Mouse (Mus musculus) embryo, embryonic 9.5 days (tissue): ENCODE data around the gene Tsen54.

Source experiments
- DNase-seq: peaks from one replicate; pipeline ENCODE4 v3.0.0-alpha.2; 2017; ENCODE audit errors: extremely low spot score

Tsen54 gene

DNA sequence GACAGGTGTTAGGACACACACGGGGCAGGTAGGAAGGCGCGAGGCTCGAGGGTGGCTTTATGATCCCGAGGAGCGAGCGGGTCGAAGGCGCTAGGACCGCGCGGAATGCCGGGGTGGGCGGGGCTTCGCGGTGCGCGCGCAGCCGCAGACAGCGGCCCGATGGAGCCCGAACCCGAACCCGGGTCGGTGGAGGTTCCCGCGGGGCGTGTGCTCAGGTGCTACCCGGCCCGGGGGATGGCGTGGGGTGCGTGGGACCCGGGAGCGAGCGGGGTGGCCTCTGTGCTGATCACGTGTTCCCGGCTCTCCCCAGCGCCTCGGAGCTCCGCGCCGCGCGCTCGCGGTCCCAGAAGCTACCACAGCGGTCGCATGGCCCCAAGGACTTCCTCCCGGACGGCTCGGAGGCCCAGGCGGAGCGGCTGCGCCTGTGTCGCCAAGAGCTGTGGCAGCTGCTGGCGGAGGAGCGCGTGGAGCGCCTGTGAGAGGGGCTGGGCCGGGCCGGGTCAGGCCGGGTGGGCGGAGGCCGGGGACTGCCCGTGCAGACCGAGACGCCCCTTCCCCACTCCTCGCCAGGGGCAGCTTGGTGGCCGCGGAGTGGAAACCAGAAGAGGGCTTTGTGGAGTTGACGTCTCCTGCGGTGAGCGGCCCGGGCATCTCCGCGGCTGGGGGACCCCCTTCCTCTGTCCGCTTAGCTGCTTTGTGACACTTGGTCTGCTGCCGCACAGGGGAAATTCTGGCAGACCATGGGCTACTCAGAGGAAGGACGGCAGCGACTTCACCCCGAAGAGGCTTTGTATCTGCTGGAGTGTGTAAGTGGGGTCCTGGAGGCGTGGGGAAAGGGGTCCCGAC lies at the start of gene Tsen54:
Gene Tsen54, plus strand, starts transcription at position 120 of the 846 bp plus-strand sequence.
- peak; percentile 89 for DNase-seq

DNA sequence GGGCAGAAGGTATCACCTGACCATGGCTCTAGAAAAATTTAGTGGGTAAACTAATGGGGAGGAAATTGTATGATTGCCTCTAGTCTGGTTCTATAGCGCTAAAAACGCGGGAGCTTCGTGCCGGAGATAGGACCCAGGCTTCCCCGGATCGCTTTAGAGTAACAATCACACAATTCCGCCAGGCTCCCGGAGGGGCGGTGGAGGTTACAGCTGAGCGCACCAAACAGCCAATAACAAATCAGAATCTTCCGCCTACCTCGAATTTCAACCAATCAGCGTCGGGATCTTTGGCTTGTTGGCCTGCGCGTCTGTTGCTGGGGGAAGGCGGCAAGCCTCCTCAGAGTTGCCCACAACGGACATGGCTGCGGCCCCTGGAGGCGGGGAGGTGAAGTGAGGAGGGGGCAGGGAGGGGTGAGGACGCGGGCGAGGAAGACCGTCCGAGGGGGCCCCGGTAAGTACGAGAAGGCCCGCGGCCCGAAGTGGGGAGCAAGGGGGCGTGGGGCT lies 49.4 kb upstream of the Tsen54 start, which contains the start of gene Tmem94:
Gene Tmem94, plus strand, starts transcription at position 331 of the 504 bp plus-strand sequence.
- DNase-seq, result peak; percentile 100

DNA sequence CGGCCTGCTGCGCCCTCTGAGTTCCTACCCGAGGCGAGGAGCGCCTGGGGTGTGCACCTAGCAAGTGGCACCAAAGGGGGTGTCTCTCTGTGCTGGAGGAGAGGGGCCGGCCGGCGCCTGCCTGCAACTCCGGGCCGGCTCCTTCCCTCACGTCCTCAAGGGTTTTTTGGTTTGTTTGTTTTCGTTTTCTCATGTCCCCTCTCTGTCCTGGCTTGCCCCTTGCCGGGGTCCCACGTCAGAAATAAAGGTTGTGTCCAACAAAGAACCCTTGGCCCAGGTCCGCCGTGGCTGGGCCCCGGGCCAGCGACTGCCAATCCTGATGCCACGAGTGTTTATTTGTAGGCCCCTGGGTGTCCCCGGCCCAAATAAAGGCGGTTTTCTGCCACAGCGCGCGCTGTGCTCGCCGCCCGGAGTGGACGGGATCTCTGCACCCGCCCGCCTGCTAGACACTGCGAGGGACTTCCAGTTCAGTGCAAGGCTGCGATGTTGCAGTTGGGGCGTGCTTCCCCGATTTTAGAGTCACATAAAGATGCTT lies 48.9 kb upstream of the Tsen54 start:
- DNase-seq, result no peak

DNA sequence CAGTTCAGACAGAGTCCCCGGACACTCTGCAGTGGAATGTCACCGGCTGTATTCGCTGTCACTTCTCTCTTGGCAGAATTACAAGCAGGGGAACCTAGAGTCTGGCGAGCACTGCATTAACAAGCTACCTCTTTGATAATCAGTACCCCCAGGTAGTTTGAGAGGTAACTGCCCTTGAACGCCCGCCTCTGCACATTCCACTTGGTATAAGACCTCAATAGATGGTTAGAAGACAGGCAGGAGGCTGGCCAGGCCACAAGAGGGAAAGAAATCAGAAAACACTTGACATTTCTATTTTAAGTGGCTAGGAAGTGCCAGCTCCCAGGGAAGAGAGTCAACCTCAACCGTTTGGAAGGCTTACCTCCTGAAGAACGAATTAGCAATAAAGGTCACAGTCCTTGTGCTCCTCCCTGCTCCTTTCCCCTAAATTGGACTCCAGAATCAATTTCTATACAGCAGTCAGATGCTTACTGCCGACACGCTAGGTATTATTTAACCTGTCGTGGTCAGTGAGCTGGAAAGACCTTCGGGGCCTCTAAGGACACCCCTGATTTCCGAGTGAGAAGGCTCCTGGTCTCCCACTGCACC lies 48.1 kb upstream of the Tsen54 start:
- DNase-seq, result no peak

DNA sequence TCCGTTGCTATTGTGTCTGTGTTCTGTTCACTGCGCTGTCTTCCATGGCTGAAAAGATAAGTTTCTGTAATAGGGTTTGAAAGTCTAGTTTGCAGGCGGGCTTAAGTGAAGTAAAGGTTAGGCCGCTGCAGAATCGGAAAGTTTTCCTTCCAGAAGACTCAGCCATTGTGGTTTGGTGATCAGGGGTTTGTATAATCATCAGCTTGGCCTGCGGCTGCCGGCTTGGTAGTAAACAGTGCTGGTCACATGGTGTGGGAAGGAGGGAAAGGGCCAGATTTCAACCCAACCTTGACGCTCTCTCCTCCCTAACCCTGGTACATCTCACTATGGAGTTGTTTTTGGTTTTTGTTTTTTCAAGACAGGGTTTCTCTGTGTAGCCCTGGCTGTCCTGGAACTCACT lies 47.5 kb upstream of the Tsen54 start:
- no peak for DNase-seq

DNA sequence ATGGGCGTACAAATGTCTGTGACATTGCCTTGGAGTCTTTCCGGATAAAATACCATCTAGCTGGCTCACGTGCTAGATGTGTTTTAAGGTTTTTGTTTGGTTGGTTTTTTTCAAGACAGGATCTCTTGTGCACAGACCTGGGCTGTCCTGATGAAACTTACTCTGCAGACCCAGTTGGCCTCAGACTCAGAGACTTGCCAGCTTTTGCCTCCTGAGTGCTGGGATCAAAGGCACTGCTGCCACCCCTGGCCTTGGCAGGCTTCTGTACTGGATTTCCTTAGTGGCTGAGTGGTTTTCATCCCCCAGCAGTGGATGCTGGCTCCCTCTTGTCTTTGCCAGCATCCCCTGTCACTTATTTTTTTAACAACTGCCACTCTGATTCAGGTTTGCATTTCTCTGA lies 45.6 kb upstream of the Tsen54 start:
- no peak for DNase-seq

DNA sequence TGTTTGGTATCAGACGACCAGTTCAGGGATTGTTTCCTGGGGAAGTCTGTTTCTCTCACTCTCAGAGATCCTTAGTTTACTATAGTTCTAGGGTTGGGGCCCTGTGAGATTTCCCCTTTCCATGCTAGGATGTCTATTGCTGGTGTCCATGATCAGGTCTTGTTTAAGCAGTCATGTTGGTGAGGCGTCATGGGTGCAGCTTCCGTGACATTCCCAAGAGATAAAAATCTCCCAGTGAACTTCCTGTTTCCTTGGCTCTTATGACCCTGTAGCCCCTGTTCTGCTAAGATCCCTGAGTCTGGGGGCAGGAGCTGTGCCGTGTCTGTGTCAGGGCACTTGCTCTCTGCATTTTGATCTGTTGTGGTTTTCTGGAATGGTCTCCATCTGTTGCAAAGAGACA lies 39.9 kb upstream of the Tsen54 start:
- no peak for DNase-seq

DNA sequence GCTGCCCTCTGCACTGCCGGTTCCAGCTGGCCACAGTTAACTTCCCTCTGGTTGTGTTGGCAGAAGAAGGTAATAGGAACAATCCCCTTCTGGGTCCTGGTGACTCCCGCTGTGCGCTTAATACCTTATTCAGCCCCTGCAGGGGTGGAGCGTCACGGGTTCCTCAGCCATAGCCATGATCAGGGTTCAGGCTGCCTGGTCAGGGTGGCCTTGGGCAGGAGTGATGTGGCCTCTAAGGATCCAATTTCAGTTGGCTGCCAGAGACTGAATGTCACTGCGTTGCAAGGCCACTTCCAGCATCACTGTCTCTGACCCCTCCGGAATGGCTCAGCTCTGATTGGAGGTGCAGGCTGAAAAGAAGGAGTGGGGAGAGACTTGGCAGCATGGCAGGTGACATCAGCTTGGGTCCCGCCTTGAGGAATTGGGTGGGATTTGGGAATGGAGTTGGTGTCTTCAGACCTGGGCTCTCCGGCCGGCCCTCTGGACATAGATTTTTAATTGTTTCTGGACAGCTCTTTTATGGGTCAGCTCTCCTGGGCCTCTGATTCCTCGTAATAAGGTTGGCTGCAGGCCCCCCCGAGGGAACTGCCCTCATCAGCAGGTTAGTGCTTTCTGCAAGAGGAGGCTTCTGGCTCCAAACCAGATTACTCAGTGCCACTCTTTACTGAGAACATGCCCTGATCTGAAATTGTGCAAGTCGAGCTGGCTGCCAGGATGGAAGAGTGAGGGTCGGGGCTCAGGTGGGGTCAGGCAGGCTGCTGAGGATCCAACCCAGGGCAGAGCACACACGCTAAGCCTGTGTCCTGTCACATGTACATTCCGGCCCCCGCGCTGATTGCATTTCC lies 38.5 kb upstream of the Tsen54 start:
- DNase-seq, result no peak

DNA sequence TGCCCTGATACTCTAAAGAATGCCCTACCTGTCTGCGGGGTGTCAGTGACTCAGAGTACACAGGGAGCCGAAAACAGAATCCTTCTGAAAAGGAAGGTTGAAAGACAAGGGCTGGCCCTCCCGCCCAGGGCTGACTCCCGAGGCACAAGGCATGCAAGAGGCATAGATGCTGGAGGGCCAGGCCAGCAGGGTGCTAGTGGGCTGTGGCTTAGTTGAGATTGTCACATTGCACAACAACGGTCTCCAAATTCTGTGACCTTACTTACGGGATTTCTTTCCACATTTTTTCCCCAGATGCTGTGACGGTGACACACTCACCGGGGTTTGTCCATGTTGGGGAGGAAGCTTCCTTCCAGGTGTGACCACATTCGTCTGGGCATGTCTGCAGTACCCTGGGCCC lies 37.6 kb upstream of the Tsen54 start:
- no peak for DNase-seq

DNA sequence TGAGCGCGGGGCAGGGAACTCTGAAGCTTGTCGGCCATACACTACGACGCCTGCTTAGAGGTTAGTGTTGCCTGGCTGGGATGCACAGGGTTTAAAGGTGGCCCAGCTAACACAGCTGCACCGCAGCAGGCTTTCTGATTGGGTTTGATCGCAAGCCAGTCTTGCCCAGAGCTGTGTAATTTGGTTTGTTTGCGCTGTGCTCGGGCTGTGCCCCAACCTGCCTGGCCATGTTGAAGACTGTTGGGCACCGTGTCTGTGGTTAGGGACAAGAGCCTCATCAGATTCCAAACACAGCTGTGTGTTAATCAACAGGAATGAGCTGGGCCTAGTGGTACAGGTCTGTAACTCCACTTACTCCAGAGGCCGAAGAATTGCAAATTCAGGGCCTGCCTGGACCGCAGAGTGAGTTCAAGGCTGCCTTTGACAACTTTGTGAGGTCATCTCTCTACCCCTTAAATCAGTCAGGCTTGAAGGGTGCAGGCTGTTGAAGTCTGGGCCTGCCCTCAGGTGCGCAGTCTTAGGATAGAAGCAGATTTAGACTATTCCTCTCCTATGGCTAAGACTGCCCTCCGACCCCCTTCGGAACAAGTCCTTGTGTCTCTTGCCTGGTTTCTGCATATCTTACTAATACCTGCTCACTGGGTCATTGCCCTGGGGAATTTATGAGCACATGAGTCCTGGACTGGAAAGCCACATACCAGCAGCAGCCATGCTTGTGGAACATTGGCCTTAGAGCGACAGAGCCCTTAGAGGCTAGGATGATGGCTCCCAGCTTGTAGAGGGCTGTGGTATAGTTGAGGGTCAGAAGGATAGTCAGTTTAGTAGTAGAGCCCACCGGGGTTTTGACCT lies 36.8 kb upstream of the Tsen54 start:
- no peak for DNase-seq

DNA sequence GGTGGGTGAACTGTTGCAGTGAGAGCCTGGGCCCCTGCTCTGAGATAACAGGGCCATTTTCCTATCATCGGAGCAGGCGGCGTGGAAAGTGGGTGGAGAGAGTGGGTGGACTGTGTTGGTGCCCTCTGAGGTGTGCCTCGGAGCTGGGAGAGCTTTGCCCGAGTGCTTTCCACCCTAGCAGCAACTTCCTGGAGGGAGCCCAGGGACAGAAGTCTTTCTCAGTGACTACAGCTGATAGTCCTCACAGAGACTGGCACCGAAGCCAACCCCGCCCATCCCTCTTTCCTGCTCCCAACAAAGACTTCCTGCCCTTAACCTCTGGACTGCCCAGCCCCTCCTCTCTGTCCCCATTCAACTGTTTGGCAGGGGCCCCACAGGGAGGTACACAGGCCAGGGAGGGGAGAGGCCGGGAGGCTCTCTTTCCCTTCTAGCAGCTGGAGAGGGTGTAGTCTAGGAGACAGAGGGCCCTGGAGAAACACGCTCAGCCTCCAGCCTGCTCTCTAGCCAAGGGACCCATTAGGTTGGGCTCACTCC lies 35.4 kb upstream of the Tsen54 start:
- peak; percentile 80 for DNase-seq

DNA sequence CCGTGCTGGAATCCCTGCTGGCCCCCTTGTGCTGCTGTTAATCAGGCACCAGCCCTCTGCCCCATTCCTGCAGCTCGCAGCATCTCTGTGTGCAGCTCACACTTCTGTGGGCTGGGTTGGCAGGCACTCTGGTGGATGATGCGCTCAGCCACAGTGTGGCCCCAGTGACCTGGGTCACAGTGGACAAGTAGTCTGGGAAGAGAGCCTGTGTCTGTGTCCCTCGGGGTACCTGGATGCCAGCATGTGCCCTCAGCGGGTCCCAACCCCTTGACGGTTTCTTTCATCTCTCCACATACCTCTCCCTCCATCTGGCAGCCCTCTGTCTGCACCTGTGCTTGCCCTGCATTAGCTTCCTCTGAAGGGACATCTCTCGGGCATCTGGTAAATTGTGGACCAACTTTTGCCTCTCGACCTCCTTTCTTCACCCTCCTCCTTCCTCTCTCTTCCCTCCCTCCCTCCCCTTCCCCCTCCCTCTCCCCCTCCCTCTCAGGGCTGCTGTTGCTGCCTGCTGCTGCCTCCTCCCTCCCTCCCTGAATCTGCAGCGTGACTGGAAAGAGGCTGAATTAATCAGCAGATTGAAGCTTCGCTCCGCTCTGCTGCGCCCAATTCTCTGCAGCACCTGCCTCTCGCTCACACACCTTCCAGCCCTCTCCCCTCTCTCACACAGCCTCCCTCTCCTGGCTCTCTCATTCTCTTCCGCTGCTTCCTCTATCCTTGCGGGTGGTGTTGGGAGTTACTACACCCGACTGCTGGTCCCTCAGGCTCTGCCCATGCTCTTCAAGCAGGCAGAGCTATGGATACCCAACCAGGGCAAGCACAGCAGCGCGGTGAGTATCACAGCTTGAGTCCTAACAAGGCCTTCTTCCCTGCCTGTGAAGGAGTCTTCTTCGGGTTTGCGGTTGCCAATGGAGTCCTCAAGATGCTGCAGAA lies 34.1 kb upstream of the Tsen54 start:
- peak; percentile 59 for DNase-seq

DNA sequence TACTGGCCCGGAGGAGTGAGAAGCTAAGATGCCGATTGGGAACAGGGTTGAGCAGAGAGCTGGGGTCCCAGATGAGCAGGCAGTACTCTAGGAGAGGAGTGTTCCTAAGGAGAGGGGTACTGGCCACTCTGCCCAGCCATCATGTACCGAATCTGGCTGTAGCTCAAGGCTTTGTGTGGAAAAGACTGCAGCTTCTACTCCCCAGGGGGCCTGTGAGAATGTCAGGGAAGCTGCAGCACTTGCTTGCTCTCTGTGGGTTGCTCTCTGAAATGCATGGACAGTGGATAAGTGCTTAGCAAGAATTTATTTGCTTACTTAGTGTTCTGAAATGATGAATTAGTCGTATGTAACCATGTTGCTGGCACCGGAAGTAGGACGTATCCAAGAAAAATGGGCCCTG lies 28.1 kb upstream of the Tsen54 start:
- DNase-seq, result no peak

DNA sequence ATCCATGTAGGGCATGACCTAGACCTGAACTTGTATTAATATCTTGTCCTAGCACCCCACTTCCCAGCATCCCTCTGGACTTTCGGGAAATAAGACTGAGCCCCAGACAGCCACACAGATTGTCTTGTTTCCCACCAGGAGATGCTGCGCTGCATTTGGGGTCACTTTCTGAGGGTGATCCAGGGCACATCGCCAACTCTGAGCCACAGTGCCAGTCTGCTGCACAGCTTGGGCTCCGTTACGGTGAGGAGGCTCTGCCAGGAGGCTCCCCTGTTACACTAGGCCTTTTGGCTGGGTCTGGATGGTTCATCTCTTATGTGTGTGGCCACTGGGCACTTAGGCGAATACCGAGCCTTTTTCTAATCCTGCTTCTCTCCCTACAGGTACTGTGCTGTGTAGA lies 24.7 kb upstream of the Tsen54 start:
- DNase-seq, result no peak

DNA sequence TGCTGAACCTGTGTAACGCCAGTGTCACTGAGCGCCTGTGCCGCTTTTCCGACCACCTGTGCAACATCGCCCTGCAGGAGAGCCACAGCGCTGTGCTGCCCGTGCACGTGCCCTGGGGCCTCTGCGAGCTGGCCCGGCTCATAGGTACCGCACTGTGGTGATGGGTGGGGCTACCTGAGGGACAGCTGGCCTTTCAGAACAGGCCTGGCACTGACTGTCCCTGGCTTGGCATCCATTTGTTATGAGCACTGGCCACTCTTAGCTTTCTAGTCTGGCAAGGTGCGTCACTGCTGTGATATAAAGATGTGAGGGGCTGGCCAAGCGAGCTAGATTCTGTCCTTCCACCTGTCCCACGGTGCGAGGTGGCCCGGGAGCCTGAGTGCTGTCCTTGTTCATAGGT lies 22.6 kb upstream of the Tsen54 start:
- no peak for DNase-seq

DNA sequence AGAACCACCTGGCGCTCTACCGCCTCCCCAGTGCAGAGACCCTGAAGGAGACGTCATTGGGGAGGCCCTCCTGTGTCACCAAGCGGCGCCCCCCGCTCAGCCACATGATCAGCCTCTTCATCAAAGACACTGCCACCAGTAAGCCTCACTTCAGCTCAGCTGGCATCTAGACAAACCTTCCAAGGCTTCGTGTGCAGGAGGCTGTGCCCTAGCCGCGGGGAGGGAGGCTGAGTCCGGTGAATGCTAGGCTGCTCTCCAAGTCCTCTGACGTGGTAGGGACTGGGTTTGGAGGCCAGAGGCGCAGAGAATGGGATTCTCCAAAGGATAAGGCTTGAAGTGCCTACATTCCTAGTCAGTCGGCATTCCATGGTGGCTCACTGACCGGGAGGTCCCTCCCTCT lies 22.2 kb upstream of the Tsen54 start:
- no peak for DNase-seq

DNA sequence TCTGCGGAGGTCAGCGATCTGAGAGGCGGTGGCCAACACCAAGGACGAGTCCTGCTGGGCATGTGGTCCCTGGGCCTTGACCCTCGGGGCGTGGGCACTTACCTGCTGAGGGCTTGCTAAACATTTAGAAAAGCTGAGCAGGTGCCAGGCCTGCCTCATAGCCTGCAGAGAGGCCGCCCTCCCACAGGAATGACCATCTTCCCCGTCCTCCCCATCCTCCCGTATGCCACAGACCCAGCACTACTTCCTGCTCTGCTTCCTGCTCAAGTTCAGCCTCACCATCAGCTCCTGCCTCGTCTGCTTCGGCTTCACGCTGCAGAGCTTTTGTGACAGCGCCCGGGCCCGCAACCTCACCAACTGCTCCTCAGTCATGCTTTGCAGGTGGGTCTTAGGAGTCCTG lies 17.6 kb upstream of the Tsen54 start:
- DNase-seq, result no peak

DNA sequence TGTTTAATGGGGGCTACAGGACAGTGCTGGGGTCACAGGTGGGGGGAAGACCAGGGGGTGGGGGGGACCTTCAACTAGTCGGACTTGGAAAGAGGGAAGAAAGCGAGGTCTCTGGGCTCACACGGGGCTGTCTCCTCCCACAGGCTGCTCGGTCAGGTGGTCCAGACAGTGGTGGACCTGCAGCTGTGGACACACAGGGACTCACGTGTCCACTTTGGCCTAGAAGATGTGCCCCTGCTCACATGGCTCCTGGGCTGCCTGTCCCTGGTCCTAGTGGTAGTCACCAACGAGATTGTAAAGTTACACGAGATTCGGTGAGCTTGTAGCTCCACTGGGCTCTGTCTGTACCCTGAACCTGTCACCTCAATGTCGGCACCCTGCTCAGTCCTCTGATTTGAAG lies 16.9 kb upstream of the Tsen54 start:
- DNase-seq, result no peak

DNA sequence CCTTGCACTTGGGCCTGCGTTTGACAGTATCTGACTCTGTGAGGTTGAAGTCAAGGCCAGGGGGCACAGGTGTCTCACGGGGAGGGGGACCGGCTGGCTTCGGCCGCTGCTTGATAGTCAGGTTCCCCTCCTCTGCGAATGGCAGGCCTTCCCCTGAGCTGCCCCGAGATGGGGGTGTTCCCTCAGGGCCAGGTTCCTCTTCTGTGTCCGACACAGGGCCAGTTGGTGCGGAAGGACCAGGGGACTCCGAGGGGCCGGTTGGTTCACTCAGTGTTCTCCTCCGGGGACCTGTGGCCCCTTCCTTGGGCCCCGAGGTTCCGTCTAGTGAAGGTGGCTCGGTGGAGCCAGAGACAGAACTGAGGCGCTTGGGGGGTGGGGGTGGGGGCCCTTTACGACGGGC lies 13.5 kb upstream of the Tsen54 start:
- no peak for DNase-seq
